Mouse (Mus musculus) gastrocnemius, postnatal 14 days (tissue): Measurements from ENCODE around the gene Ino80e. TPM values are rescaled to one million over a fixed set of nuclear protein-coding genes. Genes with fewer than 3 reads are reported as not detected.

Experiments
- DNase-seq: peaks from one replicate; pipeline ENCODE4 v3.0.0; 2021; ENCODE audit warnings: mixed read lengths
- intact Hi-C: fragments of 180-260 bp; cut with DNase I; formaldehyde crosslinking; loops from one replicate; pipeline ENCODE4 v1.15.1; 2025; ENCODE audit warnings: low total_unique reads
- total RNA-seq, 2 experiments: library from RNA; stranded (reverse); gene quantifications; 2 replicates each; pipeline ENCODE4 v1.2.3; 2021

The Ino80e gene
- total RNA-seq, 2 experiments from 2014 or later, result 13.7 to 14.1 TPM

DNA sequence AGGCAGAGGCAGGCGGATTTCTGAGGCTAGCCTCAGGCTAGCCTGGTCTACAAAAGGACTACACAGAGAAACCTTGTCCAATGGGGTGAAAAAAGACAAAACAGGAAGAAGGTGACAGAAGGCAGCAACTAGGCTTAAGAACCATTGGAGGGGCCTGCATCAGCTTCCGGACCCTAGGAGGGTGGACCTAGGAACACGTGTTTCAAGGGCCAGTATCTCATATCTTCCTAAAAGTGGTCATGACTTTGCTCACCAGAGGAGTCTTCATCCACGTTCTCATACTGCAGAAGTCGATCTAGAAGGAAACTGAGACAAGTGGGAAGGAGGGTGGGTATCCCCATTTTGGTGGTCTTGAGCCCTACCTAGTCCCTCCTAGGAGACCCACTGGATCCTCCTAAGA is 1.2 kb downstream of the Ino80e start:
- DNase-seq, result no peak
- intact Hi-C loops, result no loop called here

DNA sequence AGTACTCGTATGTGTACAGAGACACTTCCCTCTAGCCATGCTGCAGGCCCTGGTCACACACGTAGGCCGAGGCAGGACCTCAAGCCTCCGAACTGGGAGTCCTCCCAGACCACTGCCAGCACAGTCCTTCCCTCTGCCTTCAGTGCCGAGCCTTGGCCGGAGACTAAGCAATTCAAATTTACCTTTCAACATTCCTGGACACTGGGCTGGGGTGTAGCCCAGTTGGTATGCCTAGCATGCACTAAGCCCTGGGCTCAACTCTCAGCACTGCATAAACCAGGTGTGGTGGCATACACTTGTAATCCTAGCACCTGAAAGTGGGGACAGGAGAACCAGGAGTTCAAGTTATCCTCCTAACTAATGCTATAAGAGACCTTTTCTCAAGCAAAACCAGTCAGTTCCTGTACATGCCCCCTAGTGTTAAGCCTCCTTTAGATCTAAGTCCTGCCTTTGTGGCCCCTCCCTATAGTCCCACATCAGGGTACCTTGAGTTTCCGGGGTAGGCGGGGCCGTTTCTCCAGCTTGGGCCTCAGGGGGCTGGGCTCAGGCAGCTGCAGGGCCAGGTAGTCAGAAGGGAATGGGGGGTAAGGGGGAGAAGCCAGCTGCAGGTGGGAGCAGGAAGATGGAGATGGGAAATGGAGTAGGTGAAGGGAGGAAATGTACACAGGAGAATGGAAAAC is 5.3 kb downstream of the Ino80e start:
- intact Hi-C loops, result loop anchor here (5.0 kb wide), 1 partner anchor 35 kb away; no protein-coding TSS in a partner anchor
- DNase-seq, result no peak

DNA sequence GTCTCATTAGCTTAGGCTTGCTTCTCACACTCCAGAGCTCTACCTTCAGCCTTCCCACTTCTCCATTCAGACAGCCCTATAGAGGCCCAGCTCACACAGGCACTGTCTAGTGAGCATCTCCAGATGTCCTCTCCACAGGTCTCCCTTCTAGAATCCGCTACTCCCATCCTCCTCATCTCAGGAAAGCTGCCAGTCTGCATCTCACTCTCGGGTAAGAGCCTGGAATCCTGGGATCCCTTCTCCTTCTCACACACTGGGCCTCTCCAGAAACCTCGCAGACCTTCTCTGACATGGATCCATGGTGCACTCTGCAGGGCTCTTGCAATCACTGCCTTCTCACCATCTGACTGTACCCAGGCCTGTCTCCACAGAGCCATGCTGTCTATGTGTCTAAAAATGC is 6.5 kb downstream of the Ino80e start:
- intact Hi-C loops, result loop anchor here (5.0 kb wide), 1 partner anchor 33 kb away; no protein-coding TSS in a partner anchor

DNA sequence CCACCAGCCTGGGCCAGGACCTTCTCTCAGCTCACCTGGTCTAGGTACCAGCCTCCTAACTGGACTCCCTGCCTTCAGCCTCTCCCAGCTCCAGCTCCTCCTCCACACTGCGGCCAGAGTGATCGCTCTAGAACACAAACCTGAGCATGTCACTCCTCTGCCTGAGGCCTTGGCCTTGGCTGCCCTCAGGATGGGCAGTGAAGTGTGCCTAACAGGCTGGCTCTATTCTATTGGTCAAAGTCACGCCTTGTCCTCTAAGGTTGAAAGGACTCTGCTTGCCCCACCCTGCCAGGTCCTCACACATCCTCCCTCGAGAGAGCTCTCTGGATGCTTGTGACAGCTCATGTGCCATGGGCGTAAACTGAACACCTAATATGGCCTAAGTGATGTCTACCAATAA is 8.7 kb downstream of the Ino80e start:
- intact Hi-C loops, result no loop called here
- no peak for DNase-seq

More for the DNA sequence above, 6.5 kb downstream of the Ino80e start:
- DNase-seq, result no peak

DNA sequence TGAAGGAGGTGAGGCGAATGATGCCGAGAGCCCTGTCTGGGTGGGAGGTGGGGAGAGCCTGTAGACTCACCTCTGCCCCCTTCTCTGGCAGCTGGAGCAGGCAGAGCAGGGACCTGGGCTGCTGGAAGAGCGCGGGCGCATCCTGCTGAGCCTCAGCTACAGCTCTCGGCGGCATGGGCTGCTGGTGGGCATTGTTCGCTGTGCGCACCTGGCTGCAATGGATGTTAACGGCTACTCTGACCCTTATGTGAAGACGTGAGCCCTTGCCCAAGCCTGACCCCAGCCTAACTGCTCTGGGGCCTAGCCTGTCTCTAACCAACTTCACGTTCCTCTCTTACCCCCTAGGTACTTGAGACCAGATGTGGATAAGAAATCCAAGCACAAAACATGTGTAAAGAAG is 11.0 kb downstream of the Ino80e start:
- intact Hi-C loops, result no loop called here
- no peak for DNase-seq

DNA sequence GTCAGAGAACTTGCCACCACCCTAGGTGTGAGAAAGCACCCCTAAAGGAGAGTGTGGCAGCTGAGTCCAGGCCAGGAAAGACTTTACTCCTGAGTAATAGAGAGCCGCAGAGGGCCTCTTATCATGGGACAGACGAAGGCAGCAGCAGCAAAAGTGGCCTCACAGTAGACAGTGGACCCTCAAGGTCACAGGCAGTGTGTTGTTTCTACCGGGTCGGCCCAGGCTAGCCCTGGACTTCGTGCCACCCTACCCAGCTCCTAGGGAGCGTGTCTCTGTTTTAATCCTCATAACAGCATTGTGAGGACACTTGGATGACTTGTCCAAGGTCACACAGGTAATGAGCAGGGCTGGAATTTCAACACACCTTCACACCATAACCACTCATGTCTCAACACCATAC is 12.0 kb downstream of the Ino80e start:
- no peak for DNase-seq
- intact Hi-C loops, result no loop called here

DNA sequence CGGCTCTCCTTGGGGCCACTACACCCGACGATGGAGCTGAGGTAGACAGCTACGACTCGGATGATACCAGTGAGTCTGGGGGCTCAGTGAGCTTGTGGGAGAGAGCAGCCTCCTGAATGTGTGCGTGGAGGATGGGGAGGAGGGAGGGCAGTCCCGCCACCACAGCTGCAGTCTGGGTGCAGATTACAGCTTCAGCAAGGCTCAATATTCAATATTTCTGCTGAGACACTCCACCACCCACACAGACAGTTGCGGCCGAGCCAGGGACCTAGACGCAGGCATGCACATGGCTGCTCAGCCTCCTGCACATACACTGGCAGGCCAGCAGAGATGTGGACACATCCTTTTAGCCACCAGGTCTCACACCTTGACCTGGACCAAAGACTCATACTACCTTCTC is 13.4 kb downstream of the Ino80e start:
- intact Hi-C loops, result no loop called here
- no peak for DNase-seq

DNA sequence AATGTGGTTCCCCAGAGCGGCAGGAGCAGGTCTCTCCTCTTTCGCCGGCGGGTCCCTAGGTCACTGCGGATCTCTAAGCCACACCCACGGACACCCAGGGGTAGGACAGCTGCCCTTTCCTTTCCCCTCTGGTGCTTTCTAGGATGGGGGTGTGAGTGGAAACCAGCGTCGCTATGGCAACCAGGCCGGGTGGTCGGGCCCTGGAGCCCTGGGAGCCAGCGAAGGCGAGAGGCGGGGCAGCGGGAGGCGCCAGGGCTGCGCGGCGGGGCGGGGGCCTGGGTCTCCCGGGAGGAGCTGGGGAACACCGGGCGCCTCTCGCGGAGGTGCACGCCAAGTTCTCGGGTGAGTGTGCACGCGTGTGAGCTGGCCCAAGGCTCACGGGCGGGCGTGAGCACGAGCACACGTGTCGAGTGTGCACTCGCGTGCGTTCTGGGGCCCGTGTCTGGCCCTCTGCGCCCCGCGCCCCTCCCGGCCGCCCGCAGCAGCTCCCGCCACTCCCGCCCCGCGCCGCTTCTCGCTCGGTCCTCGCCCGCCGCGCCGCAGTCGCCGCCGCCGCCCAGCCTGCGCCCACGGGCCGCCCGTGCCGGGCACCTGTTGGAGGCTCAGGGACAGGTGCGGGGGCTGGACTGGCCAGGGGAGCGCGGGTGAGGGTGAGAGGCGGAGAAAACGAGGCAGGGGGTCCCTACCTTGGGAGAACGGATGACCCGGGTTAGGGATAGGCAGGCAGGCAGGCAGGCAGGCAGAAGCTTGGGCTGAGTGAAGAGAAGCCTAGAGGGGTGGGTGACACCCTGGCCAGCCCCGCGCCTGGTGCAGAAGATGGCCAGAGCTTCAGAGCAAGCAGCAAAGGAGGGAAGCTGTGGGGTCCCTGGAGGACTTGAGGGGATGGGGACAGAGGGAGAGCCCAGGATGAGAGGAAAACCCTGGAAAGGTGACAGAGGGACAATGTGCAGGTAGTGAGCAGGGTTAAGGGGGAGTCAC is 14.5 kb downstream of the Ino80e start:
- intact Hi-C loops, result no loop called here
- no peak for DNase-seq

DNA sequence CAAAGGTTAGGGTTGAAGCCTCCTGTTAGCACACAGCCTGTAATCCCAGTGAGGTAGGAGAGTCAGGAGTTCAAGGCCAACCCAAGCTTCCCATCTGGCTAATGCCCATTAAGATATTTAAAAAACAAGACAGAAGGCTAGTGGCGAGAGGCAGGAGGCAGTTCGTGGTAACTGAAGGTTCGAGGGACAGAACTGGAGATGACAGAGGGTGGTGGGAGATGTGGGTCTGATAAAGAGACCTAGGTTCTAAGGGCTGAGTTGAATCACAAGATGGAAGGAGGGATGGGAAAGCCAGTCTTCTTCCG is 15.1 kb downstream of the Ino80e start, which contains the start of gene Doc2a:
TSS of gene Doc2a (plus strand) at position 301 of the 305 bp plus-strand sequence.
- DNase-seq, result no peak
- intact Hi-C loops, result no loop called here

DNA sequence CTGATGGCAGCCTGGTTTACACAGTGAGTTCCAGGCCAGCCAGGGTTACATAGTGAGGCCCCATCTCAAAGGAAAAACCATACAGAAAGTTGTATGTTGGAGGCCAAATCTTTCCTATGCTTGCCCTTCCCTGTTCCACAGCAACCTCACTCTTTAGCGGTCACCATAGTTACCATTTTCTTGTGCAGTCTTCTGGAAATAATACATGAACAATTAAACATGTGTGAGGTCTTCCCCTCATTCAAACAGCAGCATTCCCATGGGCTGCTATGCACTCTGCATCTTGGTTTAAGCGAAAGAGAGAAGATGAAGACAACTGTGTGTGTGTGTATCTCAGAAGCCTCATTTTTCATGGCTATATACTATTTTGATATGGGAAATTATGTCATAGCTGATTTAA is 16.7 kb downstream of the Ino80e start:
- no peak for DNase-seq
- intact Hi-C loops, result no loop called here

DNA sequence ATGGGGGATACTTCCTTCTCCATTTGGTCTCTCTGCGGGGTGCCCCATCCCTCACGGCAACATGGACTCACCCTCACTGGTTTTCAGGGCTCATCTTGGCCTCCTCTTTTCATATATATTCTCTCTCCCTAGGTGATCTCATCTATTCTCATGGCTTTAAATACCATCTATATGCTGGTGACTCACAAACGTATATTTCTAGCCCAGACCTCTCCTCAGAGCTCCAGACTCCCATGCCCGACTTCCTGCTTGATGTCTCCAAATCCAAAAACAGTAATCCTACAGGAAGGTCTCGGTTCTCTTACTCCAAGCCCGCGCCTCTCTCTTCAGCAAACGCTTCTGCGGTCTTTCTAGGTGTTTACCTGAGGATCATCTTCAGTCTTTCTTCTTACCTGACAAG is 18.9 kb downstream of the Ino80e start:
- DNase-seq, result no peak
- intact Hi-C loops, result no loop called here

DNA sequence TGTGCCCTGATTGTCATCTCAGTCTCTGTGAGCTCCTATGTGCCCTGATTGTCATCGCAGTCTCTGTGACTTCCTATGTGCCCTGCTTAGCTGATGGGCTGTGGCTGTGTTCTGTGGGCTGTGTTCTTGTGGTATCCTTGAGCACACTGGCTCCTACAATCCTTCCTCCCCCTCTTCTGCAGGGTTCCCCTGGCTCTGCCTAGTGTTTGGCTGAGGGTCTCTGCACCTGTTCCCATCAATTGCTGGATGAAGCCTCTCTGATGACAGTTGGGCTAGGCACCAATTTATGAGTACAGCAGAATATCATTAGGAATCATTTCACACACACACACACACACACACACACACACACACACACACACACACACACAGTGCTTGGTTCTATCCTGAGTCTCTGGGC is 28.9 kb downstream of the Ino80e start:
- DNase-seq, result no peak
- intact Hi-C loops, result no loop called here

DNA sequence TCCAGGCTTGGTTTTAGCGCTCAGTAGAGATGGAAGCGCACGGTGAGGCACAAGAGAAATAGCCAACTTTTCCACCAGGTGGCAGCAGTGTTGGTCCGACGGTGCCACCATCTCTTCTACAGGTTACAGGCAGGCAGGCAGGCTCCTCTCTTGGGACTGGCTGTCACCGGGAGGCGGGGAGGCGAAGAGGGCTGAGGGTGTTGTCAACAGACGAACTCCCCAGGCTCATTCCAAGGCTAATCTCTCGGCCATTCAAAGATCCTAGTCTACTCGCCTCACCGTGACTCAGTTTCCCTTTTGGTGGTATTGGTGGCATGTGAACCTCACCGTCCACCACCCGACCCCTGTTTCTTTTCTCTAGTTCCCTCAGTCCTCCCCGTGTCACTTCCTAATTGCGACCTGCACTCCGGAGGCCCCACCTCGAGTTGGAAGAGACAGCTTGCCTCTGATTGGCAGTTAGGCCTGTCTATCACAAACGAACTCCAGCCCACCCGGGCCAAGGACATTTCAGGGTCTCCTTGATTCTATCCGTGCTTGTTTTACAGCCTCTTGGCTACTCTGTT is 30.1 kb downstream of the Ino80e start:
- intact Hi-C loops, result no loop called here
- DNase-seq, result peak; percentile 73

DNA sequence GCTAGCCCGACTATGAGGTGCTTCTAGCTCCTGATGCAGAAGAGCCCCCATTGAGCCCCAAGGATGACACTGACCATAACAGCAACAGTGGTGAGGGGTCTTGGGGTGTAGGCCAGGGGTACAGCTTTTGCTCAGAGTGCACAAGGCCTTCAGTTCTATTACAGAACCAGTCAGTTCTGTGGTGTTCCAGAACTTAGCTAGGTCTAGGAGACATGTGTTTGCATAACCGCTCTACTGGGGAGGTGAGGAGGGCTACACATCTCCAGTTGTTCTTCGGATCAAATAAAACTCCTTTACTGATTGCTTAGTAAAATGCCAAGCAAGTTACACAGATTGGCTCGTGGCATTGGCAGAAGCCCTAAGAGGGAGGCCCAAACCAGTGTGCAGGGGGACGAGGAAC is 30.6 kb downstream of the Ino80e start, which contains the start of gene 4930451I11Rik:
TSS of gene 4930451I11Rik (minus strand) at position 101 of the 400 bp plus-strand sequence.
- DNase-seq, result no peak
- intact Hi-C loops, result loop anchor here (2.0 kb wide), 1 partner anchor 279 kb away; no protein-coding TSS in a partner anchor

DNA sequence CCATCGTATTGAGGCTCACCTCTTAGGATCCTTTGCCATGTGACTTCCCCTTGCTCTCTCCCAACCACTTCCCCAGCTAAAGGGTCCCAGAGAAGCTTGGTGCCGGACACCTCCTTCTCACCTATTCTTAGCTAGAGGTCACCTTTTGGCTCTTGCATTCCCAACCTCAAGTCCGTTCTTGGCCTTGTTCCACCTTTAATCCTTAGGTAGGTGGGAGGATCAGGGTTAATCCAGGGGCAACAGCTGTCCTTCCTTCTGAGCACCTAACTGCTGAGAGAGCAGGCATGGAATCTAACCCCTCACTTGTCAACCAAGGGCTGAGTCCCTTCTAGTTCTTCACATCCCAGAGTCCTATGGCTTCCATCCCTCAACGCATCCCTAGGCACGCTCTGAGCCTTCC is 36.2 kb downstream of the Ino80e start:
- intact Hi-C loops, result loop anchor here (5.0 kb wide), 1 partner anchor 126 kb away; the partner anchor contains the start of gene Sez6l2
- DNase-seq, result no peak

DNA sequence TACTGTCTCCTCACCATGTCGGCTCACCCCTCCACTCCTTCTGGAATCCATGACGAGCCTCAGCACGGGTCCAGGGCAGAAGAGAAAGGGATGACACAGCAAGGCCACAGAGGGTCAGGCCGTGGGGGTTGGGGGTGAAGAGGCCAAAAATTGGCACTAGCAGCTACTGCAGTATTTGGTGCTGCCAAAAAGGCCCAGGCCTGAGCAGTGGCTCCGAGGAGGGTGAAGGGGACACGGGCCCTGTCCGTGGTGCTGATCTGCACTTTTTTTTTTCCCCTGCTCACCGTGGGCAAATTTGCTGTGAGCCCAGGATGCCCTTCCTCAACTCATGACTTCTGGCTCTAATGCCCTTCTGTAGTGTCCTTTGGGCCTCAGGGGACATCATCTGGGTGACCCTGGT is 36.8 kb downstream of the Ino80e start:
- DNase-seq, result no peak
- intact Hi-C loops, result loop anchor here (5.0 kb wide), 1 partner anchor 127 kb away; the partner anchor contains the start of gene Sez6l2

DNA sequence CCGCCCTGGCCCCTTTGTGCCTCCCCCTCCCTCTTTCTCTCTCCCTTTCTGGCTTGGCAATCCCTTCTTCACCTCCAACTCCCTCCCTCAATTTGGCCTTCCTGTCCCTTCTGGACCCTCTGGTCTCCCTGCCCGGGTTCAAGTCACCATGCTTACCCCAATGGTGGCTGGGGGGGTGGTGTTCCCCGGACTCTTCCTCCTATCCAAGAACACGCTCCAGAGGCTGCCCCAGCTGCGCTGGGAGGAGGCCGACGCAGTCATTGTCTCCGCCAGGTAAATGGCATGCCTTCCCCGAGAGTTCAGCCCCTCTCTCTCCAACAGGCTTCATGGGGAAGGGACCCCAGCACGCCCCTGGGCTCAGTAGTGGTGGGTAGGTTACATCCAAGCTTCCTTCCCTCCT is 38.2 kb downstream of the Ino80e start:
- intact Hi-C loops, result loop anchor here (5.0 kb wide), 3 partner anchors 33 to 283 kb away; no protein-coding TSS in a partner anchor
- no peak for DNase-seq

DNA sequence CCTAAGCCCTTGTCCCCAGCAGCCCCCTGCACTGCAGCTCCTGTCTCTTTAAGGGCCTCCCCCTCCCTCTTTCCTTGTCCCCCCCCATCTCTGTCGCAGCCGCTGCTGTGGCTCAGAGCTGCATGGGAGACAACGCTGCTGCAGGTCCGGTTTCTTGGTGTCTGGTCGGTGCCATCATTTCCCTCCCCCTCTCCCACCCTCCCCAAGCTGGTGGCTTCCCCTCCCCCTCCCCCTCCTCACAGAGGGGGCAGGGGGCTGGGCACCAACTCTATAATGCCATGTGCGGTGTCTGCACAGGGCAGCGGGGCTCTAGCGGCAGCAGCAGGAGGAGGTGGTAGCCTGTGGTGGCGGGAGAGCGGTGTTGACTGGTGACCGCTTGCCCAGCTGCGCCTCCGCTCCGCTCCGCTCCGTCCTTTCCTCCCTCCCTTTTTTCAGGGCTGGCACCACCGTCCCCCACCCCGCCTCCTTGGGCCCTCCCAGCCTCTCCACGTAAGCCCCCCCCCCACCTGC is 38.9 kb downstream of the Ino80e start:
- intact Hi-C loops, result loop anchor here (5.0 kb wide), 3 partner anchors 34 to 284 kb away; no protein-coding TSS in a partner anchor
- DNase-seq, result no peak

DNA sequence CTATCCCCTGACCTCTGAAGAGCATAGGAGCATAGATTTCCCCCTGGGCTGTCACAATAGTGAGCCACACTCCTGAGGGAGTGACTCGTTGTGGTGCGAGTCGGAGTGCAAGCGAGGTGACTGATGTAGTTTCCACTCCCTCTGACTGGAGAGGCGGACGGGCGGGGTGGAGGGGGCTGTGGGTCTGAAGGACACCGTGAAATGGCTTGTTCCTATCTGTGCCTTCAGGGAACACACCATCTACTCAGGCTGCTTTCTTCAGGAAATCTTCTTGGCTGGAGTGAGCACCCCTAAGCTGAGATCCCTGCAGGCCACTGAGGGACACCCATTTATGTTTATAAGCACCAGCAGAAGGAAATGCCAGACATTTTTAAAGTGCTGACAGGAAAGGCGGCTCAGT is 39.4 kb downstream of the Ino80e start:
- DNase-seq, result no peak
- intact Hi-C loops, result loop anchor here (5.0 kb wide), 3 partner anchors 35 to 285 kb away; no protein-coding TSS in a partner anchor
